Mouse (Mus musculus) kidney, adult 18-20 months (tissue): ENCODE data around the gene Fam20a.
A peak's percentile ranks its signal among the peaks of the same experiment; 100 is the strongest.

Source experiments
- DNase-seq: peaks from one replicate; pipeline ENCODE4 v3.0.0; 2021

Fam20a gene

DNA sequence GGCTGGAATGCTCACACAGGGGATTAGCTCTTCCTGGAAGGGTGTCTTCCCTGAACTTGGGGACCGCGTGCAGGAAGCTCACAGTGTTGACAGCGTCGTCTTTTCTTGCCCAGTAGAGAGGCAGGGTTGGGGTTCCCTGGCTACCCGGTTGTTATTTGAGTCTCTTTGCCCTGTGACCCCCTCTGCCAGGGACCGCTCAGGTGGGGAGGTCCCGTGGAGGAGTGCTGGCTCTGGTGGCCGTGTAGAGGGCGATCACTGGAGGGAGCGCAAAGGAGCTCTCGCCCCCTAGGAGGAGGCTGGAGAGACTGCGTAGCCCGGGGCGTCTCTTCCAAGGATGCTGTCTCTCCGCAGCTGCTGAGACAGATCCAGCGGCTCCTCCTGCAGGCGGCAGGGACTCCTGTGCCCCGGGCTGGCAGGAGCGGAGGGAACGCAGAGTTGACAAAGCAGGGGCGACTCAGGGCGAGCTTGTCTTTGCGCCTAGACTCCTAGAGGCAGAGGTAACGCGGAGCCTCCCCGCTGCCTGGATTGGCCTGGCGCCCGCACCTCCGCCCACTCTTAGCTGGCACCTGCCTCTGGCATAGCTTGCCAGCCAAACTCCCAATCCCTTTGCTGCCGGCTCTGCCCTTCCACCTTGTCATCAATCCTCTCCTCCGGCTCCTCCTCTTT lies at the start of gene Fam20a:
Gene Fam20a (minus strand): TSS at position 499 of the 666 bp plus-strand sequence.
- peak; percentile 80 for DNase-seq

- peak; percentile 34 for DNase-seq
Measured at GRCm38 (mm10) chr11:109771381-109771780, 49.3 kb upstream of the Fam20a start.

DNA sequence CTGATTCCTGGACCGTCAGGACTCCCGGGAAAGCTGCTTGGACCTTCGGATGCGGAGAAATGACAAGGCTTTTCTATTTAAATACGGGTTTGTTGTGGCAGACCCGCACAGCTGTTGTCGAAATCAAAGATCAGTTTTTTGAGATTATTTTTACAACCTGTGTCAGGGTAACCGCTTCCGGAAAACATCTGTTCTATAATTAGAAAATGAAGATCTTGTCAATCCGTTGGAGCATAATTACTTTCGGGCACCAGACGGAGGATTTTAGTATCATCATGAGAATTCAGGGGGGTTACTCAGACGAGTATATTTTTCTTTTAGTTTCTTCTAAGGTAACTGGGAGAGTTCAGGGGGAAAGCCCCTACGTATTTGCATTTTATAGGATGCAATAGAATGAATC lies 48.1 kb upstream of the Fam20a start:
- DNase-seq, result no peak

DNA sequence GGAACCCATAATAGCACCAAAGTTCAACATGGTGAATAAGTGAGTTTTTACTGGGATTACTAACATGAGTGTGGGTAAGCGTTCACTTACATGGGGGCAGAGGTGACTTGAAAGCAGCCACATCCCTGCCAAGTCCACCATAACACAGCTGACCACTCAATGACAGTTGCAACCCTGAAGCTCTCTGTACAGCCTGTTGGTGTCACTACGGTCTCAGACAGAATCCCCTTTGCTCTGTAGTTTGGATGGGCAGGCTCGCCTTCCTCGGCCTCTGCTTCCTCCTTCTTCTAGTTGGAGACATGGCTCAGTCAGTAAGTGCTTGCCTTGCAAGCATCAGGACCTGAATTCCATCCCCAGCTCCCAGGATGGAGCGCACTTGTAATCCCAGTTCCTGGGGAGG lies 47.0 kb upstream of the Fam20a start:
- no peak for DNase-seq

- no peak for DNase-seq
Measured at GRCm38 (mm10) chr11:109760063-109760462, 38.0 kb upstream of the Fam20a start.

- peak; percentile 56 for DNase-seq
Measured at GRCm38 (mm10) chr11:109758616-109759215, 36.6 kb upstream of the Fam20a start.

DNA sequence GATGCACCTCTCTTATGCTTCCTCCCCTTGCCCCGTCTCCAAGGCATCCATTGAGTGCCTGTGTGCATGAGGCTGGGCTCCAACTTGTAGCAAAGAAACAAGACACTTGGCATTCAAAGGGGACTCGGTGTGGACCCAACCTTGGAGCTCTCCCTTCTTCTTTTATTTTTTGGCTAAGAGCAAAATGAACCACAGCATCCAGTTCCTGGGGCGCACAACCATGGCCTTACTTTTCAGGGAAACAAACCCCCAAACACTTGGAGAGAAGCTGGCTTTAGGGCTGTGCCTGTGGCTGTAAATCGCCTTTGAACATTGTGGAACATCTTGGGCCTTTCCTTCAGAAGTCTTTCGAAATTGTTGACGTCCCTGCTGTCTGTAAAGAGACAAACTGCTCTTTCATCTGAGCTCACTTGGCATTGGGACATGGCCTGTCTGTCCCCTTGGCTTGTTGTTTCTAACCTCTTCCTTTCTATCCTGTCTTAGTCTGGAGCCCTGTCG lies 32.1 kb upstream of the Fam20a start:
- no peak for DNase-seq

- DNase-seq, result no peak
Measured at GRCm38 (mm10) chr11:109751636-109752603, 29.8 kb upstream of the Fam20a start.

DNA sequence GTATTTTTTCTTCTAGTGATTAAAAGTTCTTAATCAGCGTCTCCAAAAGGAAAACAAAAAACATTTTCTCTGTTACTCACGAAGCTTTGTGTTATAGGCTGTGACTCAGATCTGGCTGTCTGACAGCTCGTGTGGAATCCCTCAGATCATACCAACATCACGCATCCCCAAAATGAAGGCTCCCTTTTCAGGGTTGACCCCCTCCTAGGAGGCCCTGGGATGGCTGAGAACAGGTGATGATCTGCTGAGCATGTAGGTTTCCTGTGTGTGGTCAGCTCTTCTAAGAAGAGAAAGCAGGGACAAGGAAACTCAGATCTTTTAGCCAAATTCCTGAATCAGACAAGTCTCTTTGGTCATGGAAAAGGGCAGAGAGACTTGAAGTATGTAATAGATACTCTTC lies 23.1 kb upstream of the Fam20a start:
- DNase-seq, result no peak

DNA sequence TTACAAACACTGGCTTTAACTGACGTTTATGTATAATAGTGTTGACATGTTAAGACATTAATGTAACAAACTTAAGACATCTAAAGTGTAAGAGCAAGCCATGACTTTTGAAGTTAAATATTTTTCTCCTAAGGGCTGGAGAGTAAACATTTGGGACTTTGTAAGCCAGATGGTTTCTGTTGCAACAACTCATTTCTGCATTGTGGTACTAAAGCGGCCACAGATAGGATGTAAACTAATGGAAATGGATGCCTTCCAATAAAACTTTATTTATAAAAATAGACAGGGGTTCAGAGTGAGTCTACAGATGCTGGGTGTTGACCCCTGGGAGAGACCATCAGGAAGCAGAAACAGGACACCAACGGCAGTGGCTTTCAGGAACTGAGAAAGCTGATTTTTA lies 15.9 kb upstream of the Fam20a start:
- no peak for DNase-seq

- no peak for DNase-seq
Measured at GRCm38 (mm10) chr11:109736406-109736805, 14.3 kb upstream of the Fam20a start.

DNA sequence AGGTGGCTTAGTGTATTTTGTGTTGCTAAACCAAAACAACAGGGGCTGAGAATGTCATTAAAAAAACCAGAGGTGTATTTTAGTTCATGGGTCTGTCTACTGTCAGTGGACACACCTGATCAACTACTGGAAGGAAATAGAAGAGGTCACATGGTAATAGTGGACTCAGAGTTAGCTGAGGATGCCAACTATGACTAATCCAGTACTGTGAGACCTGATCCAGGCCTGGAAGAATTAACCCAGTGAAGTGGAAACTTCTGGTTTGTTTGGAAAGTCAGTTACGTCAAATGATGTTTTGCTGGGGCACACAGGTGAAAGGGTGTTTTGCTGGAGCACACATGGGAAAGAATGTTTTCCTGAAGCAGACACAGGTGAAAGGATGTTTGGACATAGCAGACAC lies 12.3 kb upstream of the Fam20a start:
- DNase-seq, result no peak

DNA sequence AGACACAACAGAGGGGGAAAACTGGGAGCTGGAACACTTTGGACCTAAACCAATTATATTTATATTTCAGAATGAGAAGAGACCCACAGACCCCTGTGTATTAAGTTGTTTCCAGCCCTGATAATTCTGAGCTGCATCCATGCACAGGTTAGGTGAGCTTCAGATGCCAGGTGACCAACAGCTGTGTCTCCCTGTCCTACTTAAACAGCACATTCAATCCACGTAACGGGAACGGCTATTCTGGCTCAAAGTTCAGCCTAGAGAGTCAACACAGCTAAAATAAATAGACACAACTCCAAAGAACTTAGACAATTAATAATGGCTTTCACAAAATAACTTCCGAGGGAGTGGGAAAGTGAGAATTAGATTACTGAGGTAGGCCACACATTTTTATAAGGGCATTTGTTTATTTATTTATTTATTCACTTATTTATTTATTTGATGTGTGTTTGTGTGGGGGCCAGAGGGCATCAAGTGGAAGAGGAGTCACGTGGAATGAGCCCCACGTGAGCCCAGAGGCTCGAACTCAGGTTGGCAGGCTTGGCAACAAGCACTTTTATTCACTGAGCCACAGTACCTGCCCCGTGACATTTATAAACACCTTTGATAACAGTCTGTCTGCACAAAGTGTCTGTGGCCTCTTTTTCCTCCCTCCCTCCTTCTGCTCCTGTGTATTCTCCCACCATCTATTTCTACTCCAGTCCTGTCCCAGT lies 10.8 kb upstream of the Fam20a start:
- no peak for DNase-seq

DNA sequence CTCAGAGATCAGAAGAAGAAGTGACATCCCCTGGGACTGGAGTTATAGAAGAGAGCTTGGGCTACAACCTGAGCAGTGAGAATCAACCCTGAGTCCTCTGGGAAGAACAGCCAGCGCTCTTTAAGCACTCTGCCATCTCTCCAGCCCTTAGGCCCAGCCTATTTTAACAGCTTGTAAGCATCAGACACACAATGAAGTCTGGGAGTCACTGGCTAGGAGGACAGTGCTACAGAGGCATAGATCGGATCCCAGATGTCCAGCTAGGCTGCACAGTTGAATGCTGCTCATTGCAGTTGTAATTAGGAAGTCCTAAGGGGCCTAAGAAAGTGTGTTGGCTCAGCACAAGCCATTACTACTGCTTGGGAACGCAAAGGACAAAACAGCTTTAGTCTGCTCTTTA lies 6.3 kb upstream of the Fam20a start:
- DNase-seq, result no peak

DNA sequence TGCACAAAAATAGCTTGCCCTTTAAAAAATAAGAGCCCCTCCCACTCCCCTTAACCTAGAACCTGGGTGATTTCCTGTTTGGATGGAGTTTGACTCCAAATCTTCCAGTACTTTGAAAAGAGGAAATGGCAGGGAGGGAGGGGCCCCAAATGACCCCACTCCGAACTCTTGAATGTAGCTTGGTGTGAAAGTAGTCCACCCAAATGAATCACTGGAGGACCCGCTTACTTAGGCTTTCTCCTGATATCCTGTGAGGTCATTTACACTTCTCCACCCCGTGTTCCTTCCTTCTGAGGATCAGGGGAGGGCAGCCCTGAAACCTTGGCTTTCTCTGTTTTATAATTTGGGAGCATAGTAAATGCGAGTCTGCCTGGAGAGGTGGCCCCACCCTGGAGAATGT lies 632 bp upstream of the Fam20a start:
- DNase-seq, result peak; percentile 64

DNA sequence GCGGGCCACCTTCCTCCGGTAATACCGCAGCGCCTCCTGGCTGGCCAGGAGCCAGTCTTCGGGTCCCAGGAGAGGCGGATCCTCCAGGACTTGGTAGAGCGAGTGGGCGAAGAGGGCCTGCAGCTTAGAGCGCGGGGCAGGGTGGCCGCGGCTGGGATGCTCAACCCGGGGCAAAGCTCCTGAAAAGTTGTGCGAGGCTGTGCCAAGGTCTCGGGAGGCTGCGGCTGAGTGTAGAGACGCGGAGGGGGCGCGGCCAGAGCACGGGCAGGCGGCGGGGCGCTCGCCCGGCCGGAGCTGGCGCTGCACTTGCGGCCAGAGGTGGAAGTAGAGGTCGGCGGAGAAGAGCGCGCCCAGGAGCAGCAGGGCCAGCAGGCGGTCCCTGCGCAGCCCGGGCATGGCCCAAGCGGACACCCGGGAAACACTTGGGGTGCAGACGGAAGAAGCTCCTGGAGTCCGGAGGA lies 729 bp downstream of the Fam20a start:
- peak; percentile 71 for DNase-seq

DNA sequence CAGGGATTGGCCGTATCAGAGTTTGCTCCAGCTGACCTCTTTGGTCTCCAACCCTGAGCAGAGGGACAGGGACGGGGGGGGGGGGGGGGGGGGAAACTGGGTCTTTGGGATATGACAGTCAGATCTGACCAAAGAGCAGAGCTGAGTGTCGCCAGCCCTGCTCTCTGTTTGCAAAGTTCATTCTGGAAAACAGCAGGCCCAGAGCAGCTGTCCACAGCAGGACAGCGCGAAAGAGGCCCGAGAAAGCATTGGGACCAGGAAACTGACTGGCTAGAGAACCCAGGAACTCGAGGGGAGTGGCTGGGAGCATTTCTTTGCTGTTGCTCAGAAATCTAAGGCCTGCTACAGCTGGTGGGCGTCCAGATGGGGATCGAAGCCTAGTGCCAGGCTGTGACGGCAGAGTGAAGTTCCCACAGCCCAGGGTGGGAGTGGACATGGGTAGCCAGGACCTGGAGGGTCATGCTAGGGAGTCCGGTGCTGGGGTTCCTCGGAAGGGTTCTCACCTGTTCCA lies 1.2 kb downstream of the Fam20a start:
- peak; percentile 49 for DNase-seq

DNA sequence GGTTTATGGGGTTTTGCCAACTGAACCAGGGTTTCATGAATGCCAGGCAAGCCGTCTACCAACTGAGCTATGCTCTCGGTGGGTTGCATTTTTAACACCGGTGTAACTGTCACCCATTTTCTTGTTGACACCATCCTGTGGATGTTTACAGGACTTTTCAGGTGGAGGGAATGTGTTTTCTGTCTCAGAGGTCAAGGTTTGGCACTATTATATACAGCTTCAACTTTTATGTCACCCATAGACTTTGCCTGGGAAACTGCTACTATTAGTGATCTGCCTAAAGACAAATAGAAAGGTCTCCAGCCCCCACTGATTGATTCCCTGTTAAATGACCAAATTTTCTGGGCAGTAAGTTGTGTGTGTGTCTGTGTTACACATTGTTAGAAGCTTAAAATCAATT lies 2.7 kb downstream of the Fam20a start:
- DNase-seq, result no peak

DNA sequence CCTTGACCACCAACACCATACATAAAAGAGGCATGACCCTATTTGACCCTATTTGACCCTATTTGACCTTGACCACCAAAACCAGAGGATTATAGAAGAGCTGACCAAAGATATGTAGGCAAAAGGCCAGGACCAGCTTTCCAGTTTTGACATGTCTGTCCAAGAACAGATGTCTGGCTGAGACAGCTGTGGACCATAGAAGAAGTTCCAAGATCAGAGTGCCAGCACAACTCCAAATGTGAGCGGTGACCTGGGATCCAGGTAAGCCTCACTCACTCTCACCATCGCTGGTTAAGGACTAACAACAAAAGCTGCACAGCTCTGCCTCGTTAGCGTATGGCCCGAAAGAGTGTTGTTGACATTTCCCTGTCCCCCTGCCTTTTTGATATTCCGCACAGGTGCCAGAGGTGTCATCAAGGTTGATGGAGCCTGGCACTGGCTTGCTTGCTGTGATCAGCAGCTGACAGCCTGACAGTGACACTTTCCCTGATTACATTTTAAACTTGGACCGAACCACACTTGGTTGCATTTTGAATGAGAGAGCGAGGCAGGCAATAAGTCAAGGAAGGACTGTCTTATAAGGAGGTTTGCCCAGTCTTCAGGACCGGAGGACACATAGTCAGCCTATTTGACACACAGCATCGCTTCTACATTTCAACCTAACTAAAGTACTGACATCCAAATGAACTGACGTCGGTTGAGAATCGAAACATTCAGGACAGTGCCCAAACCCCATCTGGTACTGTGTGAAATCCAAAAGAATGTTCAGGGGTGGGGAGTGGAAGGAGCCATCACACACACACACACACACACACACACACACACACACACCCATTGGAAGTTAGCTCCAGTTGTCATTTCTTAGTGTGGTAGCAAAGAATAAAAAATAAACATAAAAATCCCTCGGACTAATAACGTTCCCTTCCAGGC lies 3.8 kb downstream of the Fam20a start:
- DNase-seq, result no peak

GRCm38 (mm10) chr11:109717448-109717847 lies 4.6 kb downstream of the Fam20a start:
- DNase-seq, result no peak

- DNase-seq, result no peak
Measured at GRCm38 (mm10) chr11:109716981-109717380, 5.1 kb downstream of the Fam20a start.
